Mouse (Mus musculus): Measurements from ENCODE around the gene Oit1. TPM values are rescaled to one million over a fixed set of nuclear protein-coding genes. Genes with fewer than 3 reads are reported as not detected.

The Oit1 gene
- polyA plus RNA-seq, 1 experiment from 2014 or later: not detected

GRCm38 (mm10) chr14:8327371-8327770, 51.2 kb downstream of the Oit1 start:
- Histone ChIP-seq H3K4me3 (ENCODE audit: low read depth, low read length) (no peak overlapping the region), H3K27me3 (ENCODE audit: control insufficient read depth, insufficient read depth, low read depth, low read length) (no peaks in the 10 kb centered on the region), H3K36me3 (ENCODE audit: control insufficient read depth, insufficient read depth, low read length) (no peaks in the 10 kb centered on the region), H3K9me3 (replicated peaks; ENCODE audit: control insufficient read depth, low read length, poor library complexity, severe bottlenecking) (no peaks in the 10 kb centered on the region), H3K4me2 (ENCODE audit: low read length) (no peak overlapping the region), H3K9ac (ENCODE audit: low read depth, low read length) (no peak overlapping the region), H3K27ac (ENCODE audit: low read length) (no peak overlapping the region), H3K4me1 (ENCODE audit: control insufficient read depth, insufficient read depth, low read length) (peaks cover 6% of the 10 kb centered on the region; the same call in 1 of the 2 replicates)
- WGBS: 33% methylated on average over 1 of the region's 1 CpGs
- no peak for ATAC-seq

GRCm38 (mm10) chr14:8326961-8327360, 51.6 kb downstream of the Oit1 start:
- Histone ChIP-seq H3K4me1 (ENCODE audit: control insufficient read depth, insufficient read depth, low read length) (peaks cover 6% of the 10 kb centered on the region; the same call in 1 of the 2 replicates), H3K27me3 (ENCODE audit: control insufficient read depth, insufficient read depth, low read depth, low read length) (no peaks in the 10 kb centered on the region), H3K4me3 (ENCODE audit: low read depth, low read length) (no peak overlapping the region), H3K36me3 (ENCODE audit: control insufficient read depth, insufficient read depth, low read length) (no peaks in the 10 kb centered on the region), H3K9ac (ENCODE audit: low read depth, low read length) (no peak overlapping the region), H3K27ac (ENCODE audit: low read length) (no peak overlapping the region), H3K9me3 (replicated peaks; ENCODE audit: control insufficient read depth, low read length, poor library complexity, severe bottlenecking) (no peaks in the 10 kb centered on the region), H3K4me2 (ENCODE audit: low read length) (no peak overlapping the region)
- ATAC-seq: no peak

GRCm38 (mm10) chr14:8325746-8326145, 52.8 kb downstream of the Oit1 start:
- 56% methylated on average over 4 of the region's 4 CpGs for WGBS
- H3K27me3 ChIP-seq (ENCODE audit: control insufficient read depth, insufficient read depth, low read depth, low read length): no peaks in the 10 kb centered on the region
- no peaks in the 10 kb centered on the region for H3K36me3 ChIP-seq (ENCODE audit: control insufficient read depth, insufficient read depth, low read length)
- H3K9me3 ChIP-seq (replicated peaks; ENCODE audit: control insufficient read depth, low read length, poor library complexity, severe bottlenecking): no peaks in the 10 kb centered on the region
- ATAC-seq: no peak
- H3K4me3 ChIP-seq (ENCODE audit: low read depth, low read length): no peak overlapping the region
- peaks cover 6% of the 10 kb centered on the region; the same call in 1 of the 2 replicates for H3K4me1 ChIP-seq (ENCODE audit: control insufficient read depth, insufficient read depth, low read length)
- no peak overlapping the region for H3K9ac ChIP-seq (ENCODE audit: low read depth, low read length)
- H3K27ac ChIP-seq (ENCODE audit: low read length): no peak overlapping the region
- no peak overlapping the region for H3K4me2 ChIP-seq (ENCODE audit: low read length)

- H3K27ac ChIP-seq (ENCODE audit: low read length): no peak overlapping the region
- peaks cover 22% of the 10 kb centered on the region for H3K27me3 ChIP-seq (ENCODE audit: control insufficient read depth, insufficient read depth, low read depth, low read length)
- H3K9me3 ChIP-seq (replicated peaks; ENCODE audit: control insufficient read depth, low read length, poor library complexity, severe bottlenecking): no peaks in the 10 kb centered on the region
- no peak overlapping the region for H3K9ac ChIP-seq (ENCODE audit: low read depth, low read length)
- 82% methylated on average over 3 of the region's 3 CpGs for WGBS
- H3K4me2 ChIP-seq (ENCODE audit: low read length): no peak overlapping the region
- no peak for ATAC-seq
- no peaks in the 10 kb centered on the region for H3K36me3 ChIP-seq (ENCODE audit: control insufficient read depth, insufficient read depth, low read length)
- H3K4me3 ChIP-seq (ENCODE audit: low read depth, low read length): no peak overlapping the region
- H3K4me1 ChIP-seq (ENCODE audit: control insufficient read depth, insufficient read depth, low read length): peaks cover 14% of the 10 kb centered on the region
These were observed 58.0 kb downstream of the Oit1 start for GRCm38 (mm10) chr14:8320528-8320927.

GRCm38 (mm10) chr14:8317194-8318097, 61.1 kb downstream of the Oit1 start, which contains the start of gene Fam107a:
TSS of gene Fam107a (minus strand) at chr14:8318023.
- H3K9ac ChIP-seq (ENCODE audit: low read depth, low read length): peak within 1 kb of the TSS; percentile 44
- H3K36me3 ChIP-seq (ENCODE audit: control insufficient read depth, insufficient read depth, low read length): no peaks in the 10 kb centered on the region
- H3K27ac ChIP-seq (ENCODE audit: low read length): no peak within 1 kb of the TSS
- H3K4me1 ChIP-seq (ENCODE audit: control insufficient read depth, insufficient read depth, low read length): peaks cover 14% of the 10 kb centered on the region
- H3K27me3 ChIP-seq (ENCODE audit: control insufficient read depth, insufficient read depth, low read depth, low read length): peaks cover 28% of the 10 kb centered on the region
- WGBS: 14% methylated on average over 41 of the region's 41 CpGs
- peak; percentile 69 for ATAC-seq
- H3K9me3 ChIP-seq (replicated peaks; ENCODE audit: control insufficient read depth, low read length, poor library complexity, severe bottlenecking): no peaks in the 10 kb centered on the region
- H3K4me2 ChIP-seq (ENCODE audit: low read length): peak within 1 kb of the TSS; percentile 66
- H3K4me3 ChIP-seq (ENCODE audit: low read depth, low read length): peak within 1 kb of the TSS; percentile 26

- Histone ChIP-seq H3K4me3 (ENCODE audit: low read depth, low read length) (peak overlapping the region; percentile 26), H3K27ac (ENCODE audit: low read length) (no peak overlapping the region), H3K9ac (ENCODE audit: low read depth, low read length) (0 out of 2 replicates have a peak overlapping the region, but pooled peaks have one; percentile 44), H3K36me3 (ENCODE audit: control insufficient read depth, insufficient read depth, low read length) (no peaks in the 10 kb centered on the region), H3K4me1 (ENCODE audit: control insufficient read depth, insufficient read depth, low read length) (peaks cover 14% of the 10 kb centered on the region), H3K9me3 (replicated peaks; ENCODE audit: control insufficient read depth, low read length, poor library complexity, severe bottlenecking) (no peaks in the 10 kb centered on the region), H3K27me3 (ENCODE audit: control insufficient read depth, insufficient read depth, low read depth, low read length) (peaks cover 28% of the 10 kb centered on the region), H3K4me2 (ENCODE audit: low read length) (peak overlapping the region; percentile 66)
- 2% methylated on average over 22 of the region's 23 CpGs for WGBS
- no peak for ATAC-seq
These were observed 62.0 kb downstream of the Oit1 start for GRCm38 (mm10) chr14:8316366-8317193.

GRCm38 (mm10) chr14:8315169-8315568, 63.4 kb downstream of the Oit1 start:
- Histone ChIP-seq H3K27ac (ENCODE audit: low read length) (no peak overlapping the region), H3K4me1 (ENCODE audit: control insufficient read depth, insufficient read depth, low read length) (peaks cover 14% of the 10 kb centered on the region), H3K4me2 (ENCODE audit: low read length) (no peak overlapping the region), H3K9me3 (replicated peaks; ENCODE audit: control insufficient read depth, low read length, poor library complexity, severe bottlenecking) (no peaks in the 10 kb centered on the region), H3K27me3 (ENCODE audit: control insufficient read depth, insufficient read depth, low read depth, low read length) (peaks cover 28% of the 10 kb centered on the region), H3K4me3 (ENCODE audit: low read depth, low read length) (no peak overlapping the region), H3K36me3 (ENCODE audit: control insufficient read depth, insufficient read depth, low read length) (no peaks in the 10 kb centered on the region), H3K9ac (ENCODE audit: low read depth, low read length) (no peak overlapping the region)
- ATAC-seq: no peak
- 87% methylated on average over 6 of the region's 6 CpGs for WGBS

- Histone ChIP-seq H3K9ac (ENCODE audit: low read depth, low read length) (no peak overlapping the region), H3K36me3 (ENCODE audit: control insufficient read depth, insufficient read depth, low read length) (no peaks in the 10 kb centered on the region), H3K9me3 (replicated peaks; ENCODE audit: control insufficient read depth, low read length, poor library complexity, severe bottlenecking) (no peaks in the 10 kb centered on the region), H3K27me3 (ENCODE audit: control insufficient read depth, insufficient read depth, low read depth, low read length) (peaks cover 28% of the 10 kb centered on the region), H3K4me3 (ENCODE audit: low read depth, low read length) (no peak overlapping the region), H3K4me2 (ENCODE audit: low read length) (no peak overlapping the region), H3K27ac (ENCODE audit: low read length) (no peak overlapping the region), H3K4me1 (ENCODE audit: control insufficient read depth, insufficient read depth, low read length) (peaks cover 14% of the 10 kb centered on the region)
- 37% methylated on average over 3 of the region's 3 CpGs for WGBS
- no peak for ATAC-seq
These were observed 64.0 kb downstream of the Oit1 start for GRCm38 (mm10) chr14:8314536-8314935.
